Mouse (Mus musculus): ENCODE measurements around the gene Fras1. TPM values are rescaled to one million over a fixed set of nuclear protein-coding genes. Genes with fewer than 3 reads are reported as not detected.

Fras1 gene
- polyA plus RNA-seq, 1 experiment from 2014 or later, result 71.3 TPM

DNA sequence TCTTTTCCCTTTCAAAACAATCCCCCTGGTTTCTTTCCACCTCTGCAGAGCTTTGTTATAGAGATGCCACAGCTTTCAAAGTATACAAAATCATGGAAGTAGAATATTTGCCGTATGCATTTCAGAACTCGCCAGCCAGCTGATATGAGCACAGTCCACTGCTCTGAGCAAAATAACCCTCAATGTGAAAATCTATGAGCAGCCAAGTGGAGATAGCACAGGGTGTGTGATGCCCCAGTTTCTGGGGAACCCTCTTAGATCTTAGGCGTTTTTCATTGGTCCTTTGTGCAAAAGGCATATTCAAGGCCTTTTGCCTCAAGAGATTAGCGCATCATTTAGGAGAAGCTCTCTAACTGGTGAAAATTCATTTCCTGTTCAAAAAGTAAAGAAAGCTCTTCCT, 170.4 kb downstream of the Fras1 start:
- H3K36me3 ChIP-seq (ENCODE audit: control insufficient read depth, insufficient read depth, low read length), result no peaks in the 10 kb centered on the region
- H3K27me3 ChIP-seq (ENCODE audit: control insufficient read depth, insufficient read depth, low read length), result no peaks in the 10 kb centered on the region
- H3K4me1 ChIP-seq (ENCODE audit: control insufficient read depth, insufficient read depth, low read length), result no peaks in the 10 kb centered on the region
- no peaks in the 10 kb centered on the region for H3K9me3 ChIP-seq (ENCODE audit: control insufficient read depth, low read length)
- ATAC-seq (ENCODE audit: low FRiP score, low TSS enrichment), result no peak
- no peak overlapping the region for H3K4me3 ChIP-seq (ENCODE audit: low read length)
- no peak overlapping the region for H3K27ac ChIP-seq (ENCODE audit: low read depth, low read length)
- WGBS, result 93% methylated on average over 4 of the region's 4 CpGs
- H3K9ac ChIP-seq (ENCODE audit: low read depth, low read length), result no peak overlapping the region
- H3K4me2 ChIP-seq (replicated peaks; ENCODE audit: low read depth, low read length), result no peak overlapping the region

DNA sequence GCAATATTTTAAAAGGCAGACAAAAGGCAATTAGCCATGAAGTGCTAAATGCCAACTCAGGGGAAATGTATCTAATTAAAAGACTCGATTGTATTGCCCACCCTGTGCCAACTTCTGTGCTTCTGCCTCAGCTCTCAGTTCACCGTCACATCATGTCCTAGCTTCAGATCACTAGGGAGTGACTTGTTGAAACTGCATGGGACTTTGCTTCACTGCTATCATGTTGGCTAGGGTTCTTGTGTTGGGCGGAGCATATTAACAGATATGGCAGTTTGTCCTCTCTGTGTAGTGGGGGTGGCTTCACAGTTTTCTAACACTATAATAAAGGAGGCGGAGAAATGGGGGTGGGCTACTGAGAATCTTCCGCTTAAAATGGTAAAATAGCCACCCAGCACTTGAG, 172.2 kb downstream of the Fras1 start:
- no peak overlapping the region for H3K27ac ChIP-seq (ENCODE audit: low read depth, low read length)
- no peaks in the 10 kb centered on the region for H3K36me3 ChIP-seq (ENCODE audit: control insufficient read depth, insufficient read depth, low read length)
- 89% methylated on average over 5 of the region's 5 CpGs for WGBS
- no peak overlapping the region for H3K4me3 ChIP-seq (ENCODE audit: low read length)
- no peaks in the 10 kb centered on the region for H3K27me3 ChIP-seq (ENCODE audit: control insufficient read depth, insufficient read depth, low read length)
- no peaks in the 10 kb centered on the region for H3K9me3 ChIP-seq (ENCODE audit: control insufficient read depth, low read length)
- no peak for ATAC-seq (ENCODE audit: low FRiP score, low TSS enrichment)
- H3K4me2 ChIP-seq (replicated peaks; ENCODE audit: low read depth, low read length), result no peak overlapping the region
- no peaks in the 10 kb centered on the region for H3K4me1 ChIP-seq (ENCODE audit: control insufficient read depth, insufficient read depth, low read length)
- H3K9ac ChIP-seq (ENCODE audit: low read depth, low read length), result no peak overlapping the region

DNA sequence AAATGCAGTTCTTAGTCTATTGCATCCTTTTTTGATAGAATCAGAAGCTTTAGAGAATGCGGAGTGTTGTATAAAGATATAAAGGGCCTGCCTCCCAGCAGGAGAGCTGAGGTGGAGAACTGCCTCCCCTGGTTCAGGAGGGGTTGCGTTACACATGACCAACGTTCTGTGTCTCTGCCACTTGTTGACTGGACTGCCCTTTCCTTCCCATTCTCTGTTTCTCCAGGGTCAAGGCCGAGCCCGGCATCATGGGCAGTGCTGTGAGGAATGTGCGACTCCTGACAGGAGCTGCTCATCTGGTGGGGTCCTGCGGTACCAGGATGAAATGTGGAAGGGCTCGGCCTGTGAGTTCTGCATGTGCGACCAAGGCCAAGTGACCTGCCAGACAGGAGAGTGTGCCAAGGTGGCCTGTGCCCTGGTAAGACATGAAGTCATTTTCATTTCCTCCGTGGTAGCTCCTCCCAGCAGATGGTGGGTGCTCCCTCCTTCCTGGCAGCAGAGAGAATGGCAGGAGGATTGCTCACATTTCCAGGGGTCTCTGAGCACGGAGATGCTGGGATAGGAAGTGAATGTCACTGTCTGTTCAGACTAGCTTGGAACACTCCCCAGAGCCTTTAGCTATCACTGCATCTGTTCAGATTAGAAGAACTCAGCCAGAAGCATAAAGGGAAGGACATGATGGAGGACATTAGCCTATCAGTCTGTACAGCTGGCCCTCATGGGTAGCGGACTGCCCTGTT, 181.4 kb downstream of the Fras1 start:
- Histone ChIP-seq H3K36me3 (ENCODE audit: control insufficient read depth, insufficient read depth, low read length) (peaks cover 8% of the 10 kb centered on the region), H3K9ac (ENCODE audit: low read depth, low read length) (no peak overlapping the region), H3K27ac (ENCODE audit: low read depth, low read length) (no peak overlapping the region), H3K4me1 (ENCODE audit: control insufficient read depth, insufficient read depth, low read length) (no peaks in the 10 kb centered on the region), H3K9me3 (ENCODE audit: control insufficient read depth, low read length) (no peaks in the 10 kb centered on the region), H3K4me3 (ENCODE audit: low read length) (no peak overlapping the region), H3K4me2 (replicated peaks; ENCODE audit: low read depth, low read length) (no peak overlapping the region), H3K27me3 (ENCODE audit: control insufficient read depth, insufficient read depth, low read length) (no peaks in the 10 kb centered on the region)
- WGBS, result 68% methylated on average over 12 of the region's 12 CpGs
- ATAC-seq (ENCODE audit: low FRiP score, low TSS enrichment), result peak; percentile 60; the same call in 1 of the 2 replicates

DNA sequence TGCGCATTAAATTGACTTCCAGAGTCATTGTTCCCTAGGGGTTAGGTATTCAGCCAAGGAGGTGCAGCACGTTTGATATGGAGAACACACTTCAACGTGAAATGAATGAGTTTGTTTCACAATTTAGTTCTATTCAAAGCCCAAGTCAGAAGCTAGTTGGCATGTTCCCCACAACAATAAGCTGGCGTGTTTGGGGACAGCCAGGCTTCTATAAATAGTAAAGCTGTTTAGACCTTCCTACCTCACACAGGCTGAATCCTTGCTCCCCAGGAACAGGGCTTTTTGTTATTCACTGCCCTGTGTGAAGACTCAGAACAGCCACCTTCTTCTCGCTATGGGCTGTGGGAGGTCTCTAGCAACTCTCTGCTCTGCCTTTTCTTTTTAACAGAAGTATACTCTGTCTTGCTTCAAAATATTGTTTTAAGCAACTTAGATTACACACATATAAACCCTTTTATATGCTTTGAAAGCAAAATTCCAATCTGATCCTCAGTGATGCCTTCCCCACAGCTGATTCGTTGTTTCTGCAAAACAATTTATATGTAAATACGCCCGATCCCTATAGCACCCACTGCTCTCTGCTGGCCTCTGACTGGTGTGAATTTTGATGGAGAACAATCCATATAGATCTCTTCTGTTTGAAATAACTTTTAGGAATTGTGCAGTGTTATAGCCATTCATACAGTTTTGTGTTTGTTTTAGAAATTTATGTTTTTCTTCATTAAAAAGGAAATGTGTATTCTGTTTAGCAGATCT, 184.5 kb downstream of the Fras1 start:
- no peak for ATAC-seq (ENCODE audit: low FRiP score, low TSS enrichment)
- WGBS, result 61% methylated on average over 8 of the region's 8 CpGs

DNA sequence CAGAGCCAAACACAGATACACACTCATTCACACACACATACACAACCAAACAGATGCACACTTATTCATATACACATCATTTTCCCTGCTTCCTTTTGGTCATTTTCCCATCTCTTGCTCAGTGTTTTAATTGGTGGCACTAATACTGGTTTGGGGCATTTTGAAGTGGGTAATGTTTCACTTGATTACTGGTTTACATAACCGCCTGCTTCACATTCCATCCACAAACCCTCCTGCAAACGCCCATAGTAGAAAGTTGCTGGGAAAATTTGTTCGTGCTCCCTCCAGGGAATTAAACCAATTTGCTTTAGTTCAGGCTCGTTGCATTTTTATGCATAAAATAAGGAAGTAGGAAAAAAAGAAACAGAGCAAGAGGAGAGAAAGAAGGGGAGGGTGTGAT, 200.8 kb downstream of the Fras1 start:
- 51% methylated on average over 4 of the region's 4 CpGs for WGBS
- no peak for ATAC-seq (ENCODE audit: low FRiP score, low TSS enrichment)
- H3K27ac ChIP-seq (ENCODE audit: low read depth, low read length), result no peak overlapping the region
- H3K4me3 ChIP-seq (ENCODE audit: low read length), result no peak overlapping the region
- H3K4me2 ChIP-seq (replicated peaks; ENCODE audit: low read depth, low read length), result no peak overlapping the region
- H3K4me1 ChIP-seq (ENCODE audit: control insufficient read depth, insufficient read depth, low read length), result no peaks in the 10 kb centered on the region
- no peak overlapping the region for H3K9ac ChIP-seq (ENCODE audit: low read depth, low read length)
- peaks cover 7% of the 10 kb centered on the region; the same call in 1 of the 2 replicates for H3K36me3 ChIP-seq (ENCODE audit: control insufficient read depth, insufficient read depth, low read length)
- no peaks in the 10 kb centered on the region for H3K27me3 ChIP-seq (ENCODE audit: control insufficient read depth, insufficient read depth, low read length)
- no peaks in the 10 kb centered on the region for H3K9me3 ChIP-seq (ENCODE audit: control insufficient read depth, low read length)

More for the DNA sequence above, 184.5 kb downstream of the Fras1 start:
- Histone ChIP-seq H3K27ac (ENCODE audit: low read depth, low read length) (no peak overlapping the region), H3K27me3 (ENCODE audit: control insufficient read depth, insufficient read depth, low read length) (no peaks in the 10 kb centered on the region), H3K9ac (ENCODE audit: low read depth, low read length) (no peak overlapping the region), H3K4me3 (ENCODE audit: low read length) (no peak overlapping the region), H3K4me1 (ENCODE audit: control insufficient read depth, insufficient read depth, low read length) (no peaks in the 10 kb centered on the region), H3K9me3 (ENCODE audit: control insufficient read depth, low read length) (no peaks in the 10 kb centered on the region), H3K4me2 (replicated peaks; ENCODE audit: low read depth, low read length) (no peak overlapping the region), H3K36me3 (ENCODE audit: control insufficient read depth, insufficient read depth, low read length) (peaks cover 12% of the 10 kb centered on the region)

DNA sequence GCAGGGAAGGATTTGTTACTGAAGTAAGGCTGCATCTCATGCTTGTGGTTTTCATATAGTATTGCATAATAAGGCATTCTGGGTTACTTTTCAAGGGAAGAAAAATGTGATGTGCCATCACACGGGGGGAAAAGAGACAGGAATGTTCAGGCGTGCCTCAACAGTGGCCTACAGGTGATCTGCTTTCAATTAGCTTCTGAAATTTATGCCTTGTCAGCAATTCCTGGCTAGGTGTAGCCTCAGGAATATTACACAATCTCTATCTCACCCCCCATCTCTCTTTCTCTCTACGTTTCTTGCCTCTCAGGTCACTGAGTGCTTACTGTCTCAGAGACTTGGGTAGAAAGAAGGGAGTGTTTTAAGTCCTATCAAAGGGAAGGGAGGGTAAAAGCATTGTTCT, 204.9 kb downstream of the Fras1 start:
- Histone ChIP-seq H3K4me3 (ENCODE audit: low read length) (no peak overlapping the region), H3K4me2 (replicated peaks; ENCODE audit: low read depth, low read length) (no peak overlapping the region), H3K9me3 (ENCODE audit: control insufficient read depth, low read length) (no peaks in the 10 kb centered on the region), H3K36me3 (ENCODE audit: control insufficient read depth, insufficient read depth, low read length) (peaks cover 7% of the 10 kb centered on the region; the same call in 1 of the 2 replicates), H3K27me3 (ENCODE audit: control insufficient read depth, insufficient read depth, low read length) (no peaks in the 10 kb centered on the region), H3K9ac (ENCODE audit: low read depth, low read length) (no peak overlapping the region), H3K27ac (ENCODE audit: low read depth, low read length) (no peak overlapping the region), H3K4me1 (ENCODE audit: control insufficient read depth, insufficient read depth, low read length) (no peaks in the 10 kb centered on the region)
- no peak for ATAC-seq (ENCODE audit: low FRiP score, low TSS enrichment)
- 58% methylated on average over 3 of the region's 3 CpGs for WGBS

DNA sequence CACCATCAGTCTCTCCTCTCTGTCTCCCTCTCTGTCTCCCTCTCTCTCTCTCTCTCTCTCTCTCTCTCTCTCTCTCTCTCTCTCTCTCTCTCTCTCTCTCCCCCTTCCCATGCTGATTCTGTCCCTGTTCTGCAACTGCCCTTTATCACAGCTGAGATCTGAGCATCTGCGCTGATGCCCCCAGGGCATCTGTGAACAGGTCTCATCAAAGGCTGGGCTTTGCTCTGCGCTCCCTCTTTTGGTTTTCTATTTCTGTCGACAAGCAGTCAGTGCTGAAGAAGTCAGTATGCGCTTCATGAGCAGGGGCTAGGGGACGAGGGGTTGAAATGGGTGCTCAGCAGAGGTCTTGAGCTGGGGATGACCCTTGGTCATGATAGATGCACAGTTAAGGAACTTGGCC, 206.2 kb downstream of the Fras1 start:
- Histone ChIP-seq H3K36me3 (ENCODE audit: control insufficient read depth, insufficient read depth, low read length) (peaks cover 4% of the 10 kb centered on the region; the same call in 1 of the 2 replicates), H3K9ac (ENCODE audit: low read depth, low read length) (no peak overlapping the region), H3K27me3 (ENCODE audit: control insufficient read depth, insufficient read depth, low read length) (no peaks in the 10 kb centered on the region), H3K4me1 (ENCODE audit: control insufficient read depth, insufficient read depth, low read length) (no peaks in the 10 kb centered on the region), H3K9me3 (ENCODE audit: control insufficient read depth, low read length) (no peaks in the 10 kb centered on the region), H3K27ac (ENCODE audit: low read depth, low read length) (no peak overlapping the region), H3K4me2 (replicated peaks; ENCODE audit: low read depth, low read length) (no peak overlapping the region), H3K4me3 (ENCODE audit: low read length) (no peak overlapping the region)
- 81% methylated on average over 5 of the region's 5 CpGs for WGBS
- ATAC-seq (ENCODE audit: low FRiP score, low TSS enrichment), result no peak

DNA sequence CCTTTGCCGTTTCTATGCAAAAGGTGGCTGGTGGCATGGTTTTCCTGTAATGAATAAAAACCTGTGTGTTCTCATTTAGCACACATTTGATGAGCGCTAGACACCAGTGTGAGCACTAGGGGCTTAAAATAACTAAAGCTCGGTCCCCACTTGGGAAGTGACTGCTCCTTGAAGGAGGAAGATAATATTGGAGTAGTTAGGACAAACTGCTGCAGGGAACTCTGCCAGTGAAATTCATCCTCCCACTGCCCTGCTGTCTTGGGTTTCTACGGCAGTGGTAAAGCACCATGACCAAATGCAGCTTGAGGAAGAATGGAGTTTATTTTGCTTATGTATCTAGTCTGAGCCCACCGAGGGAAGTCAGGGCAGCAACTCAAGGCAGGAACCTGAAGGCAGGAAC, 211.0 kb downstream of the Fras1 start:
- H3K4me2 ChIP-seq (replicated peaks; ENCODE audit: low read depth, low read length), result no peak overlapping the region
- H3K9ac ChIP-seq (ENCODE audit: low read depth, low read length), result no peak overlapping the region
- no peak overlapping the region for H3K4me3 ChIP-seq (ENCODE audit: low read length)
- ATAC-seq (ENCODE audit: low FRiP score, low TSS enrichment), result no peak
- no peaks in the 10 kb centered on the region for H3K9me3 ChIP-seq (ENCODE audit: control insufficient read depth, low read length)
- no peak overlapping the region for H3K27ac ChIP-seq (ENCODE audit: low read depth, low read length)
- peaks cover 5% of the 10 kb centered on the region; the same call in 1 of the 2 replicates for H3K36me3 ChIP-seq (ENCODE audit: control insufficient read depth, insufficient read depth, low read length)
- 75% methylated on average over 5 of the region's 5 CpGs for WGBS
- H3K27me3 ChIP-seq (ENCODE audit: control insufficient read depth, insufficient read depth, low read length), result no peaks in the 10 kb centered on the region
- no peaks in the 10 kb centered on the region for H3K4me1 ChIP-seq (ENCODE audit: control insufficient read depth, insufficient read depth, low read length)

DNA sequence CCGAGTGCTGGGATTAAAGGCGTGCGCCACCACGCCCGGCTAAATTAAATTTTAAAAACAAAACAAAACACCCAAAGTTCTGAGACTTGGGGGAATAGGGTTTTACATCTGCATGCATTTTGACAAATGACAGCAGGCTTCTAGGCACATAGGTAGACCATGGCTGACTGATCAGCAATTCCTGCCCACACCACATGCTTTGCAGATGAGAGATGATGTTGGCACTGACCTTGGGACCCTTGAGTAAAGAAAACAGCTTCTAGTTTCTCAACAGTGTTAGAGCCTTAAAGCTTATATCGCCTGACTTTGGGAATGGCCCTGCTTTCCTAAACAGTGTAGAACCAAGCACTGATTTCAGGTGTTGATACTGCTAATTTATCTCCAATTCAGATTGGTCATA, 216.9 kb downstream of the Fras1 start:
- ATAC-seq (ENCODE audit: low FRiP score, low TSS enrichment), result no peak
- Histone ChIP-seq H3K4me3 (ENCODE audit: low read length) (no peak overlapping the region), H3K9me3 (ENCODE audit: control insufficient read depth, low read length) (no peaks in the 10 kb centered on the region), H3K4me1 (ENCODE audit: control insufficient read depth, insufficient read depth, low read length) (no peaks in the 10 kb centered on the region), H3K27me3 (ENCODE audit: control insufficient read depth, insufficient read depth, low read length) (no peaks in the 10 kb centered on the region), H3K9ac (ENCODE audit: low read depth, low read length) (no peak overlapping the region), H3K4me2 (replicated peaks; ENCODE audit: low read depth, low read length) (no peak overlapping the region), H3K27ac (ENCODE audit: low read depth, low read length) (no peak overlapping the region), H3K36me3 (ENCODE audit: control insufficient read depth, insufficient read depth, low read length) (peaks cover 8% of the 10 kb centered on the region; the same call in 1 of the 2 replicates)
- 86% methylated on average over 6 of the region's 6 CpGs for WGBS
